Mouse (Mus musculus) left cerebral cortex, adult 9 months (tissue): Measurements from ENCODE around the gene Ttn.
A peak's percentile ranks its signal among the peaks of the same experiment; 100 is the strongest.

Experiments used
- DNase-seq, 2 experiments: peaks; one replicate each; pipeline ENCODE4 v3.0.0; 2022; ENCODE audit warnings: low spot score in 2 of 2

Gene Ttn

GRCm38 (mm10) chr2:76714984-76715383 lies 267.4 kb downstream of the Ttn start:
- DNase-seq = no peak

GRCm38 (mm10) chr2:76708512-76708911 lies 273.8 kb downstream of the Ttn start:
- DNase-seq = no peak

DNA sequence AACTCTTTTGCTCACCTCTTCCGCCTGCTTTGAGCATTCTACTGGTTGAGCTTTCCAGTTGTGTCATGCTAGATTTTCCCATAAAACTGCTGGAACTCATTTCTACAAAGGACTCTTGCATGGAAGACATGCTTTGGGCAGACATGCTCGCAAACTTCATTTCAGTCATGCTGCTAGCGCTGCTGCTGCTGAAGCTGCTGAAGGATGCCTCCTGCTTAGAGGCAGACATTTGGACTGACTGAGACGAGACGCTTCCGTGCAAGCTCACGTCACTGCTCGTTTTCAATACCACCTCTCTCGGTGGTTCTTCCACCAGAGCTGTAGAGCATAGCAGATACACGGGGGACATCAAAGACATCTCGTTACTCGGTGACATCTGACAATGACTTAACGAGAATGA lies 276.7 kb downstream of the Ttn start:
- DNase-seq = no peak

DNA sequence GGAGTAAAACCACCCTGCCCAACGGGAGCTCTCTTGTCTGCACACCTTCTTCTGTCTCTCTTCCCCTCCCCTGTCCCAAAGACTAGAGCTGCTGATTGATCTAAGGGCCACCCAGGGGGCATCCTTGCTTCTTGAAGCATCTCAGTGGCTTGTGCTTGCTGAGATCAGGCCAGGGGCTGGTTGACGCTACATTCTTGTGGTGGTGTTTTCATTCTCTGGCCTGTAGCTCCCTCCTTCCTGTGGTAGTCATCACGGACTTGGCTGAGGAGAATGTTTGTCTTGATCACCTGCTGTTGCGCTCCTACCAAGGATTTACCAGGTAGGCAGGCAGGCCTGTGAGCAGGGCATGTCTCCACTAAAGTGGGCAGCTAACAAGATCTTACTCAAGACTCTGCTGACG lies 279.6 kb downstream of the Ttn start:
- DNase-seq = no peak

- no peak for DNase-seq
These were observed 280.2 kb downstream of the Ttn start for GRCm38 (mm10) chr2:76702188-76702587.

DNA sequence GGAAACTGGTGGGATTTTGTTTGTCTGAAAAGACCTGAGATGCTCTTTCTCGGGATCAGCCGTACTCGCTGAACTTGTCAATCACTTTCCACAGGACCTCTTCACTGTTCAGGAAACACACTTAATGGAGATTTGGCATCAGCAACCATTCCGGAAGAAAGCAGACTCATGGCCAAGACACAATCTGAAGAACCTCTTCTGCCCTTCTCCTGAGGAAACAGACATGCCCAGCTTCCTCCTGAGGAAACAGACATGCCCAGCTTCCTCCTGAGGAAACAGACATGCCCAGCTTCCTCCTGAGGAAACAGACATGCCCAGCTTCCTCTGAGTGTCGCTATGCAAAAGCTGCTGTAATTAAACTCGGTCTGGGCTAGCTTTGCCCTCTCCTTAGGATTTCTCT lies 287.1 kb downstream of the Ttn start:
- no peak for DNase-seq

- no peak for DNase-seq
These were observed 288.6 kb downstream of the Ttn start for GRCm38 (mm10) chr2:76693765-76694164.

DNA sequence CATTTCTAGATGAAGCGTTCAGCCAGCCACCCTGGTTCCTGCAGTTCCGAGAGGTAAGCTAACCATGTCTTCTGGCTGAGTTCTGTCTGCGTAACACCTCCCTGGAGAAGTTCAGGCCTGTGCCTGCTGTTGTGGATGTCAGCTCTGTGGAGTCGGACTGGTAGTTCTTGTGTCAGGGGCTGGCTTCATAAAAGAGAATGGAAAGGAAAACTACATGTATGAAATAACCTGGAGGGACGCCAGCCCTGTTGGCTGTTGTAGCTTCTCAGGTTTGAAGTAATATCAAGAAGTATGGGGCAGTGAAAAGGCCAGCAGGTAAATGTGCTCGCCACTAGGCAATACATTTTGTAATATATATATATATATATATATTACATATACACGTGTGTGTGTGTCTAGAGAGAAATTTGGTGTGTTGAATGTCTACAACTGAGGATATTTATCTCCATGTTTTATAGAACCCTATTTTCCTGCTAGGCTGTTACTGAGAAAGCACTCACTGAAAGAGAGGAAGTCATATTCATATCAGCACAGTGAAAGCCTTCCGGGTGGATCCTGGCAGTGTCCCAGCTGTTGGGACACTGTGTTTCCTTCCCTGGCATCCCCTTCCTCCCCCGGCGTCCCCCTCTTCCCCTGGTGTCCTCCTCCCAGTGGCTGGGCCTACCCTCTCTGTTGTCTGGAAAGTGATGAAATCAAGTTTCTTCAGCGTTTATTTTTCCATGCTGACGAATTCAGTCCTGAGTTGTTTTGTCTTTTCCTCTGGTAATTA lies 291.7 kb downstream of the Ttn start:
- DNase-seq = no peak

GRCm38 (mm10) chr2:76688162-76688561 lies 294.2 kb downstream of the Ttn start:
- DNase-seq = no peak

- DNase-seq = no peak
These were observed 294.7 kb downstream of the Ttn start for GRCm38 (mm10) chr2:76687608-76688007.

DNA sequence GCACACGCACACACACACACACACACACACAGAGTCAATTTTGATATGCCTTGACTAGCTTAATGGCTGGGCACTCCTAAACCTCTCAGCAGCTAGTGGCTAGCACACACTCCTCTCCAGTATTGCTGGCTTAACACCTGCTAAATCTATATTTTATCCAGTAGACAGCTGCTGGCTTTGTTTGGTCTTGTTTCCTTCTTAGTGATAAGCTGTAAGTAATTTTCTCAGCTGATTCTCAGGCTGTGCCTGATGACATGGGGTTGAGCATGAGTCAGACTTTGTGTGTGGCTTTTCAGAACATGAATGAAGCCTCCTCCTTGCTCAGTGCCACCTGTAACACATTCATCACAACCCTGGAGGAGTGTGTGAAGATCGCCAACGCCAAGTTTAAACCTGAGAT lies 295.4 kb downstream of the Ttn start:
- DNase-seq = no peak

DNA sequence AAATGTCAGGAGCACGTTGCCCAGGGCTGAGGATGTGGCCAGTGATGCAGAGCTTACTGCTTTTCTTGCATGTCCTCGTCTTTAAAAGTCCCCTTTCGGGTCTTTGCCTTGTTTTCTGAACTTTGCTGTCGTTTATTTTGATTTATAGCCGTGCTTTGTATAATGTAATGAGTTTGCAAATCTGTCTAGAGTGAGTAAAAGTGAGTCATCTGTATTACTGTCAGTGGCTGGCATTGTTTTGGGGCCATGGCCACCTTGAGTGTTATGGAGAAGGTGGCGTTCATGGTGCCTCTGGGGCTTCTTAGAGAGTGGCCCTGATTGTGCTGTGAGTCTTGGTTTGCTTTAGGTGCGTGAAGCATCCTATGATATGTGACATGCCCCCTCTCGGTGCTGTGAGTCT lies 300.0 kb downstream of the Ttn start:
- DNase-seq = no peak

DNA sequence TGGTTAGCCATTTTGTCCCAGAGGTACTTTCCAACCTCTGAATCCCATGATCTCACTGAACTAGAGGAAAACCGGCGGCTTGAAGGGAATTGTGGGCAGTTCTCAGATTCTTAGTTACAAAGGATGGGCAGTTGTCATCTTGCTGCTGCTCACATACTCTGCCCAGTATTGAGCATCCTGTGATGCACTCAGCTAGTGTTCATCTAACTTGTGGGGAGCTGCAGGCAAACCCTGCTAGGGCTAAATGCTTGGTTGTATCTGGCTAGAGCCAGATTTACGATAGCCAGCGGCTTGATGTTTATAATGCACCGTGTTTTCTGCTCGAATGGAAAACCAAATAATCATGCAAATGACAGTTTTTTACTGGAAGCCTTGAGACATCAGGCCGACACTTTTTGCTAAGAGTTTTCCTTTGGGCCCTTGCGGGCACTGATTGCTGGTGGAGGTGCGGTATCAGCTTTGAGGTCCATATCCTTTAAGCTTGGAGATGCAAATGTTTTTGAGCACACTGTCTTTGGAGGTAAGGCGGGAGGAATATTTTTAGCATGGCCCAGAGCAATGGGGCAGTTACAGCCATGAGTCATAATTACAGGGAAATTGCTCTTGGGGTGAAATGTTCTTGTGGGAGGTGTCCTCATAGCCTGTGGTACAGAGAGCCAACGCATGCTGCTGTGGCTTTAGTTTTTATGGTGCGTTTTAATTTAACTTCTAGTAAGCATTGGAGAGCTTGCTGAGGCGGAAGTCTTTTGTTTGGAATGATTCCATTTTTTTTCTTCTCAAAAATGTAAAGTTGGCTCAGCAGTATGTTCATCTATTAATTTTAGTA lies 305.7 kb downstream of the Ttn start:
- no peak for DNase-seq

GRCm38 (mm10) chr2:76675949-76676348 lies 306.4 kb downstream of the Ttn start:
- DNase-seq = no peak

DNA sequence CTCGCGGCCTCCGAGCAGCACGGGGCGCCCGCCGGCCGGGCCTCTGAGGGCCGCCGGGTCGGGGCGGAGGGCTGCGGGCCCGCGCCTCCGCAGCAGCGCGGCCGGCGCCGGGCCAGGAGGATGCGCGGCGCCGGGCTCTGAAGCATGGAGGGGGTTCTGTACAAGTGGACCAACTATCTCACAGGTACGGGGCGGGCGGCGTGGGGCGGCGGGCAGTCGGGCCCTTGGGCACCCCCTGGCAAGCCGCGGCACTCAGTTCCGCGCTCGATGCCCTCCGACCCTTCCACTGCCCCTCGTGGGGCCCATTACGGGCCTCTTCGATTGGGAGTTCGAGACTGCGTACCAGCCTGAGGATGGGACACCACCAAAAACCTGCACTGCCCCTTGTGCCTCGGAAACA lies 306.9 kb downstream of the Ttn start:
- no peak for DNase-seq

GRCm38 (mm10) chr2:76674725-76675427 lies 307.5 kb downstream of the Ttn start, which contains the start of gene Plekha3:
Gene Plekha3 (plus strand): TSS chr2:76675281.
- peak; percentile 36 to 80 for DNase-seq

DNA sequence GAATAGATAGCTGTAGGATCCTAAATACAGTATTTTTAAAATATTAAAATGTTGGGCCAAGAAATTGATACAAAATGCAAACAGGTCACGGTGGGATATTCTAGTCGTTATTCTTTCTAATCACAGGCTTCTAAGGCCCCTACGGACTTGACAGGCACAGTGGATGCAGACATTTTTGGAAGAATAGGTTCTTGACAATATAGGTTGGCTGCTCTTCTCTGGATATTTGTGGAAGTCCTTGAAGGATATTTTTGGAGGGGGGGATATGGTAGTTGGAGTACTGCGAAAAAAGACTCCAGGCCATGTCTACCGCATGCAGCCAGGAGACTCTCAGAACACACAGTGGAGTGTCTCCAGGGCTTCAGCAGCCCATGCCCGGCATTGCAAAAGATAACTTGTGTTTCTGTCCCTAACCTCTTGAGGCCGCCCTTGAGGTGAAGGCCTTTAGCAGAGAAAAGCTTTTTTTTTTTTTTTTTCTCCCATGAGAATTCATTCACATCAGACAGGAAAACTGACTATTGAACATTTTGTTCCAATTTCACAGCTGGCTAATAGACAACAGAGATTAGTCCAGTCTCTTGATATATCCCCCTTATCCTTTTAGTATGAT lies 308.8 kb downstream of the Ttn start:
- no peak for DNase-seq

DNA sequence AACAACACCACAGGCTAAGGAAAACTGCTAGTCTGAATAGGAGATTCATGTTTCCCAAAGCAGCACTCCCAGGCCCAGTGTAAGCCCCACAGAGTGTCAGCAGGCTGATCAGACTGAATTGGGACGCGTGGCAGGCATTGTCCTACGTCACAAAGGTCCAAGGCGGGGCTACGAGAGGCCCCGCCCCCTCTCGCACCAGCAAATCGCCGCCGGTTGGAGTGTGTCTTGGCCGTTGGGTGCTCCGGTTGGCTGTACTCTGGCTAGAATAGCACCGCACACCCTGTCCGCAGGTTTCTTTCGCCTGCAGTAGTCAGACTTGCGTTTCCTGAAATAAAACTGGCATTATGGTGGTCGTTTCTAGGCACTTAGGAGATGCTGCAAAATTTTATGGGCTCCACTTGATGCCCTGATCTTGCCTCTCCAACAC lies 309.4 kb downstream of the Ttn start, which contains the start of gene Fkbp7:
Gene Fkbp7, minus strand, starts transcription at position 151 of the 427 bp plus-strand sequence.
- peak; percentile 66 to 91 for DNase-seq

- no peak for DNase-seq
These were observed 310.1 kb downstream of the Ttn start for GRCm38 (mm10) chr2:76672134-76672745.

GRCm38 (mm10) chr2:76671641-76672040 lies 310.7 kb downstream of the Ttn start:
- DNase-seq = no peak

DNA sequence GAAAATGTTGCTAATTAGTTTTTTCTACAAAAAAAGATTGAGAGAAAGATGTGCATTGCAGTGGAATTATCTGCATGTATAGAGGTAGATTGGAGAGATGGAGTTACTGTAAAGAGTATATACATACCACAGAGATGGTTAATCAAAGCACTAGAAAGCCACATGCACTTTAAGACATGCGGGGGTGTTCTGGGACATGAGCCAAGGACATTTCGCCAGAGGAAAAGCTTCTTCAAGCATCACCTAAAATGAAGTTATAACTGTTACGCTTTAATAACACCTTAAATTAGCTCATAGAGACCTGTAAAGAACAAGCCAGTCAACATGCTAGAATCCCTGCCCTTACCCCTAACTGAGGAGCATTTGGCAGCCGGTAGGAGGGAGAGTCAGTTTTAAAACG lies 315.1 kb downstream of the Ttn start:
- DNase-seq = no peak
